Mouse (Mus musculus): Measurements from ENCODE around the gene Chrm2.

DNA sequence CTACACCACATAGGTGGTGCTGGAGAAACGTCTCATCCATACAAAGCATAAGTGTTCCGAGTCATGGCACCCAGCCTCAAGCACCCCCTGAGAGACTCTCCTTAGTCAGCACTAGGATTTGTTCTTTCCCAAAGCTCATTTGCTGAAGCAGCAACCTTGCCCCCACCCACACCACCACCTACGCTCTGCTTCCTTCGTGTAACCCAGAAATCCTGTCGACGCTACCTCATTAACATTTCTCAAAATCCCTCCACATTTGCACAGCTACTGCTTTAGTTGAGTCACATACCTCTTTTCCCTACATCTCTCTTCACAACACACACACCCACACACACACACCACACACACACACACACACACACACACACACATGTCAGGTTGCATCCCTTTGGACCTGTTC lies 50.1 kb downstream of the Chrm2 start:
- TF ChIP-seq USF1 (IDR thresholded peaks at IDR 0.05; ENCODE audit: low read depth, low read length), result no peak
- no peak for TF ChIP-seq MAX (IDR thresholded peaks at IDR 0.05; ENCODE audit: low read length)
- TF ChIP-seq CTCF (conservative IDR thresholded peaks at IDR 0.05 in 1 of 2, IDR thresholded peaks at IDR 0.05 in 1 of 2; ENCODE audit: low read depth in 2 of 2, low read length in 2 of 2), result no peak
- no peak for TF ChIP-seq TCF12 (IDR thresholded peaks at IDR 0.05; ENCODE audit: low read depth, low read length)

All from CH12.LX (cell line).